Mouse (Mus musculus) ES-Bruce4 (cell line): ENCODE measurements at regions not wholly inside any gene's neighbourhood (a gene's known extent, or its start where the extent isn't known, plus 50 kb on each side); places are given as distances from the start of the nearest gene placed in this dataset.
A peak's percentile ranks its signal among the peaks of the same experiment; 100 is the strongest.

Experiments
- H3K27ac ChIP-seq: 2 replicates; pipeline ENCODE4 v1.5.1; 2012; ENCODE audit warnings: low read length, inconsistent platforms; ENCODE audit not compliant: insufficient read depth
- H3K27me3 ChIP-seq: 2 replicates; pipeline ENCODE4 v1.6.1; 2012; ENCODE audit warnings: mild to moderate bottlenecking, low read length, inconsistent platforms; ENCODE audit not compliant: control insufficient read depth, poor library complexity, insufficient read depth, severe bottlenecking
- H3K36me3 ChIP-seq: 2 replicates; pipeline ENCODE4 v1.6.1; 2012; ENCODE audit warnings: inconsistent platforms, mild to moderate bottlenecking, low read length, moderate library complexity; ENCODE audit not compliant: control insufficient read depth, poor library complexity, insufficient read depth, severe bottlenecking
- H3K4me1 ChIP-seq: one replicate; pipeline ENCODE4 v1.8.1; 2011; ENCODE audit warnings: low read length; ENCODE audit not compliant: control insufficient read depth, insufficient read depth
- H3K4me3 ChIP-seq: 2 replicates; pipeline ENCODE4 v1.5.1; 2011; ENCODE audit warnings: low read depth, mild to moderate bottlenecking, low read length
- H3K9ac ChIP-seq: 2 replicates; pipeline ENCODE4 v1.6.1; 2012; ENCODE audit warnings: low read depth, mild to moderate bottlenecking, inconsistent platforms; ENCODE audit not compliant: poor library complexity, severe bottlenecking
- H3K9me3 ChIP-seq: replicated peaks from 2 replicates; pipeline ENCODE4 v1.6.1; 2012; ENCODE audit warnings: mild to moderate bottlenecking, low read length, inconsistent platforms; ENCODE audit not compliant: control insufficient read depth, poor library complexity, insufficient read depth, severe bottlenecking
- CTCF ChIP-seq: IDR thresholded peaks from one replicate; pipeline ENCODE4 v1.8.1; 2011; ENCODE audit warnings: low read depth, low read length
- EP300 ChIP-seq: IDR thresholded peaks from 2 replicates; pipeline ENCODE4 v1.6.1; 2011; ENCODE audit warnings: low read depth, low read length; ENCODE audit not compliant: insufficient read depth
- POLR2A ChIP-seq: IDR thresholded peaks from one replicate; pipeline ENCODE4 v1.8.1; 2011; ENCODE audit warnings: low read length; ENCODE audit not compliant: insufficient read depth

DNA sequence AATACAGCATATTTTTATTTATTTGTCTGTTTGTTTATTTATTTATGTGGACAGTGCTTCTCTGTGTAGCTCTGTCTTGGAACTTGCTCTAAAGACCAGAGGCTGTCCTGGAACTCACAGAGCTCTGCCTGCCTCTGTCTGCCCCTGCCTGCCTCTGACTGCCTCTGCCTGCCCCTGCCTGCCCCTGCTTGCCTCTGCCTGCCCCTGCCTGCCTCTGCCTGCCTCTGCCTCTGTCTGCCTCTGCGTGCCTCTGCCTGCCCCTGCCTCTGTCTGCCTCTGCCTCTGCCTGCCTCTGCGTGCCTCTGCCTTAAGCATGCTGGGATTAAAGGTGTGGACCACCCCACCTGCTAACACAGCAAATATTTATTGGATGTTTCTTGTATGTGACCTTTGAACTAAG, 96.2 kb upstream of the Mdm1 start:
- H3K27ac ChIP-seq = peak overlapping the region; percentile 9
- H3K9ac ChIP-seq = no peak overlapping the region

DNA sequence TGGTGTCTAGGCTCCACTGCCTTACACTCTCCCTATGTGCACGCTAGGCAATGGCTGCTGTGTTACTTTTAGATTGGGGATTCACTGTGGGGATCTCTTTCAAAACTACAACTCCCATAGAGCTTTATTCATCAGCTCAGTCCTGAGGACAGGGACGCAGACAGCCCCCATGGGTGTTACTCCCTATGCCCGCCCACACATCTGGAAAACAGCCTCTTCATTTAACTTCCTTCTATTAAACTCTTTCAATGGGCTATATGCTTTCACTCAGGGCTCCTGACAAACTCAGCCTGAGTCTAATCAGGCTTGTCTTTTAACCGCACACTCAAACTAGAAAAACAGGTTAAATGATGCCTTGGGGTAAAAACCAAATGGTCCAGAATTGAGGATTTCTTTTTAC, 95.3 kb upstream of the Mdm1 start:
- no peak for TF ChIP-seq CTCF
- no peak for TF ChIP-seq POLR2A
- TF ChIP-seq EP300 = no peak
- no peaks in the 10 kb centered on the region for H3K9me3 ChIP-seq
- no peak overlapping the region for H3K27ac ChIP-seq
- H3K27me3 ChIP-seq = no peaks in the 10 kb centered on the region
- H3K36me3 ChIP-seq = no peaks in the 10 kb centered on the region
- H3K4me1 ChIP-seq = no peaks in the 10 kb centered on the region
- H3K4me3 ChIP-seq = no peak overlapping the region
- no peak overlapping the region for H3K9ac ChIP-seq

More for the DNA sequence above, 96.2 kb upstream of the Mdm1 start:
- Histone ChIP-seq H3K36me3 (no peaks in the 10 kb centered on the region), H3K4me3 (no peak overlapping the region), H3K9me3 (no peaks in the 10 kb centered on the region; the same call in 1 of the 2 replicates), H3K4me1 (no peaks in the 10 kb centered on the region), H3K27me3 (no peaks in the 10 kb centered on the region)
- no peak for TF ChIP-seq CTCF
- TF ChIP-seq POLR2A = no peak
- TF ChIP-seq EP300 = peak; percentile 97

DNA sequence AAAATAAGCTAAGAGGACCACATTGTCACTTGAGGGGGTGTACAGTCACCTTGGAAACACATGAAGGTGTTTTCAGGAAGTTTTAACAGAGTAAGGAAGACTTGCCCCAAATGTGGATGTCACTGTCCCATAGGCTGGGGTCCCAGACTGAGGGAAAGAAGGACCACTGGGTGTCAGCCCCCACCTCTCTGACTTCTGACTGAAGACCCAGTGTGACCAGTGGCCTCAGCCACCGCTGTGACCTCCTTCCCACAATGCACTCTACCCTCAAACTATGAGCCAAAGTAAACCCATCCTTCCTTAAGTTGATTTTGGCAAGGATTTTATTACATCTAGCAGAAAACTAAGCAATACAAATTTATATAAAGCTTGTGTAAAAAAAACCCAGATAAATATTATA, 94.8 kb upstream of the Mdm1 start:
- Histone ChIP-seq H3K36me3 (no peaks in the 10 kb centered on the region), H3K4me3 (no peak overlapping the region), H3K27me3 (no peaks in the 10 kb centered on the region), H3K27ac (no peak overlapping the region), H3K9me3 (no peaks in the 10 kb centered on the region), H3K4me1 (no peaks in the 10 kb centered on the region), H3K9ac (no peak overlapping the region)
- TF ChIP-seq EP300 (no peak), POLR2A (no peak)

DNA sequence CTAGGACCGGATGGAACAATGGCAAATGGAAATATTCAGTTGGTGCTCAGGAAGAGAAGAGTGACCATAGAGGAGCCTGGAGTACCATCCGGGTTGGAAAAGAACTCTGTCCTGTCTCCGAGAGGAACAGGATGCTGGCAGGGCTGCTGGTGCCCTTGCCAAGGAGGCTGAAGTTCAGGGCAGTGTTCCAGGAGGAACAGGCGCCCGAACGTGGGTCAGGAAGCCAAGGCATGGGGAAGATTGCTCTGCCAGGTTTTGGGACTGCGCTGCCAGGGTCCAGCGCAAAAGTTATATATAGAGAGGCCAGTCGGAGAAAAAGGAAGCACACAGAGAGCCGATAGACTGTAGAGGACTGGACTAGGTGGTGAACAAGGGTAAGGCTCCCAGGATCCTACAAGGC, 92.3 kb upstream of the Mdm1 start:
- Histone ChIP-seq H3K4me3 (no peak overlapping the region), H3K27me3 (no peaks in the 10 kb centered on the region), H3K9me3 (0 out of 2 replicates have a peak, but pooled peaks cover 5% of the 10 kb centered on the region), H3K27ac (no peak overlapping the region), H3K9ac (no peak overlapping the region), H3K36me3 (no peaks in the 10 kb centered on the region), H3K4me1 (no peaks in the 10 kb centered on the region)
- TF ChIP-seq POLR2A = no peak
- no peak for TF ChIP-seq CTCF
- no peak for TF ChIP-seq EP300

DNA sequence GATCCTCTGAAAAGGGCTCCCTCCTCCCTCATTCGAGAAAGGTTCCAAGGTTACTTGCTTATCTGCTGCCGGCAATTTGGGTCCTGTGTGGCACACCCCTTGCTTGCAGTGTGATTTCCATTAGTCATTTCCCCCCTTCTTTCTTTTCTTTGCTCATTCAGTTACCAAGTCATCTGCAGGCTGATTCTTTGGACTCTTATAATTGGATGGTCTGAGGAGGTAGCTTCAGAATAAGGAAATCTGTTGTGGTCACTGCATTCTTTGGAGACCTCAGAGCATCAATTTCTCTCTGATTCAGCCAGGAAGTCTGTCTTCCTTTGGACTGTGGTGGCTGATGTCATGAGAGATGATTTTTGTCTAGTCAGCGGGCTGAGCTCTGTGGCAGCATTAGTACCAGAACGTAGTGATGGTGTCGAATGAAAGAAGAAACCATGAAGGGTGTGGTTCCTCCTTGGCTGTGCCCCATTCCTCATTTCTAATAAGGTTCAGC, 91.4 kb upstream of the Mdm1 start:
- no peak for TF ChIP-seq CTCF
- no peak for TF ChIP-seq EP300
- no peak for TF ChIP-seq POLR2A

DNA sequence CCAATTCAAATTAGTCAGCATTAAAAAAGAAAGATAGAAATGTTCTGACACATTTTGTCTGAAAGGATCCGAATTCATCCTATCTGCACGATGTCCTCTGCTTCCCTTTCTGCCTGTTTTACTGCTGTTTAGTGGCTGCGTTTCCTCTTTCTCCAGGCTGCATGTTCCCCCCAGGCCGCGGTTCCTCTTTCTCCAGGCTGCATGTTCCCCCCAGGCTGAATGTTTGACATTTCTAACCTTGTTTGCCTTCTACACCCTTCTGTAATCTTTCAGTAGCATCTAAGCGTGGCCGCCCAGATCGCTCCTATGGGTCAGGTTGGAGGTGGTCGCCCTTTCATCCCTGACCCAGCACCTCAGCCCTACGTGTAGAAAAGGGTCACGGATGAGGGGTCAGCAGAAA, 89.6 kb upstream of the Mdm1 start:
- Histone ChIP-seq H3K27ac (no peak overlapping the region), H3K27me3 (no peaks in the 10 kb centered on the region), H3K4me1 (no peaks in the 10 kb centered on the region), H3K9ac (no peak overlapping the region), H3K36me3 (no peaks in the 10 kb centered on the region), H3K9me3 (0 out of 2 replicates have a peak, but pooled peaks cover 5% of the 10 kb centered on the region), H3K4me3 (no peak overlapping the region)
- TF ChIP-seq CTCF (no peak), EP300 (no peak), POLR2A (no peak)

More for the DNA sequence above, 91.4 kb upstream of the Mdm1 start:
- 0 out of 2 replicates have a peak, but pooled peaks cover 5% of the 10 kb centered on the region for H3K9me3 ChIP-seq
- no peak overlapping the region for H3K9ac ChIP-seq
- no peaks in the 10 kb centered on the region for H3K36me3 ChIP-seq
- no peaks in the 10 kb centered on the region for H3K4me1 ChIP-seq
- H3K27ac ChIP-seq = no peak overlapping the region
- H3K4me3 ChIP-seq = no peak overlapping the region
- no peaks in the 10 kb centered on the region for H3K27me3 ChIP-seq

DNA sequence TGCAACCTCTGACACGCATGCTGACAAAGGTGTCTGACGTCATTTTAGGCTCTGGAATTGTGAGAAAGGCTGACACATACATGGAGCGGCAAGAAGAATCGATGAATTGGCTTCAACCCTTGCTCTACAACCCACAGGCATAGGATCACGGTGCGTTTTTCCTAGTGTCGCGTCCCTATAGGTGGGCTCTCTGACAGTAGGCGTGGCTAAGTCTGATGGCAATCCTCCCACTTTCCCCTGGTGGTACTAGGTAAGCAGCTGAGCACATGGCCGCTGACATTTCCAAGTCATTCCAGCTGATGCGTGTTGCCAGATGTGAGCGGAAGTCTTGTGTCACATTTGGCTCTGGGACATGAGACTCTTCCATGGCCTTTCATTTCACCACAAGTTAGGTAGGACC, 89.1 kb upstream of the Mdm1 start:
- H3K9ac ChIP-seq = no peak overlapping the region
- TF ChIP-seq CTCF = no peak
- no peak for TF ChIP-seq POLR2A
- no peak for TF ChIP-seq EP300
- no peaks in the 10 kb centered on the region for H3K4me1 ChIP-seq
- 0 out of 2 replicates have a peak, but pooled peaks cover 5% of the 10 kb centered on the region for H3K9me3 ChIP-seq
- H3K4me3 ChIP-seq = no peak overlapping the region
- H3K36me3 ChIP-seq = no peaks in the 10 kb centered on the region
- no peaks in the 10 kb centered on the region for H3K27me3 ChIP-seq
- H3K27ac ChIP-seq = no peak overlapping the region
